Mouse (Mus musculus) ZHBTc4 (cell line): ENCODE measurements around the gene Nfrkb.
A peak's percentile ranks its signal among the peaks of the same experiment; 100 is the strongest.

ENCODE experiments used
- DNase-seq: peaks from one replicate; pipeline ENCODE4 v3.0.0-alpha.2; 2011; ENCODE audit warnings: low read depth, low spot score

Nfrkb gene

DNA sequence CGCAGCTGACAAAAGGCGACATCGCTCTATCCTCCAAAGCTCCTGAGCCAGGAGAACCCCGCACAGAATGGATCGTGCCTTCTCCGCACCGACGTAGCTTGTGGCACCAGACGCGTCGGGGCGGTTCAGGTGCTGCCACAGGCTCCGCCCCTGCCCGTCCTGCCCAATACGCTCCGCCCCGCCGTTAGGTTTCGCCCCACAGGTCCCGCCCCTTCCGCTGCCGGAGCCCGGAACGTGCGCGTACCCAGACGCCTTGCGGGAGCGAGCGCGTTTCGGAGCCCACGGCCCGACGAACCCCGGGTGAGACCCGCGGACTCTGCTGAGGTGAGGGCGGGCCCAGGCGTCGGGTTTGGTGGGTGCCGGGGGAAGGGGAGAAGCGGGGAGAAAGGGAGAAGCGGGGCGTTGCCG, at the start of gene Nfrkb:
Gene Nfrkb (plus strand): TSS at position 246 of the 408 bp plus-strand sequence.
- DNase-seq = peak; percentile 98

DNA sequence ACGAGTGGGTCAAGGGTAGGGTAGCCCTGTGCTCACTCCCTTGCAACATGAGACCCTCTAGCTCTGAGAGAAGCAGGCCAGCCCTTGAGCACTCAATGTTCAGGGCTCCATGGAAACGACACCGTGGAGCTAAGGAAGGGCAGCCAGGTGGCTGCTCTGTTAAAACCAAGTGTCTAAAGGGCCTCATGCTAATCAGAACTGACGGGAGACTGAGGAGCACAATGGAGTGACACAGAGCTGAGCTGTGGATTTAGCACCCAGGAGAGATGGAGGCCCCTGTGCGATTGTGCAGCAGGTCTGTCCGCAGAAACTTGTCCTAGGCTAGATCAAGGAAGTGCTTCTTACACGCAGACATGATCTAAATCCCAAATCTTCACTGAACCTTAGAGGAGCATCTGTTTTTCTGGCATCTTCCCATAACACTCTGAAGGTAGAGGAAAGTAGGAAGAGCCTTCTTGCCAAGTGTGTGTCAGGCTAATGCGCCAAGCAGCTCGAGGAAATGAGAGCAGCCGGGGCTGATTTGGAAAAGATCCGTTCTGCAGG, 41.6 kb upstream of the Nfrkb start:
- peak; percentile 29 for DNase-seq

DNA sequence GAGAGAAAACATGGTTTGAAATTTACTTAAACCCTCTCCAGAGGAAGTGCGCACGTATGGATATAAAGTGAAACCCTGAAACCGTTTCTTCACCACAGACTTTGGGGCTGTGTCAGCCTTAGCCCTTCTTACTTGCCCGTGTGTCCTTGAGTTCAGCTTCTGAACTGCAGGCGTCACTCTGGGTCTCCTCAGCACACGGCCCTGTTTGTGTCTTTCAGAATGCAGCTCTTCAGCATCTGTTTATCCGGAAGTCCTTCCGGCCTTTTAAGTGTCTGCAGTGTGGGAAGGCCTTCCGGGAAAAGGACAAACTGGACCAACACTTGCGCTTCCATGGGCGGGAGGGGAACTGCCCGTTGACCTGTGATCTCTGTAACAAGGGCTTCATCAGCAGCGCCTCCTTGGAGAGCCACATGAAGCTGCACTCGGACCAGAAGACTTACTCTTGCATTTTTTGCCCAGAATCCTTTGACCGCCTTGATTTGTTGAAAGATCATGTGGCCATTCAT, 39.4 kb upstream of the Nfrkb start:
- peak; percentile 46 for DNase-seq

DNA sequence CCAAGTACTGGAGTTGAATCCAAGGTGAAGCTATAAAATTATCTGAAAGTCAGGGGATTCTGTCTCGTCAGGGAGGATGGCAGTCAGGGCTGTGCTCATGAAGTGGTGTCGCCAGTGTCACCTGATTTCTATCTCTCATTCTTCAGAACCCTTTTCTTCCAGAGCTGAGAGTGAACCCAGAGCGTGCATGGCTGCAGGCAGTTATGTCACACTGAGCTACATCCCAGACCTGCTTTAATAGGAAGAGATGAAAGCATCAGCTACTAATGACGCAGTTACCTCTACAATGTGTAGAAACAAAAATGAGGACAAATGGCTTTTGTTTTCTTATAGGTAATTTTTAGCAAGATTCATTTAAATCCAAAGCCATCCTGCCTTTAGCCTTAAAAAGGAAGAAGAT, 37.5 kb upstream of the Nfrkb start:
- DNase-seq = no peak

DNA sequence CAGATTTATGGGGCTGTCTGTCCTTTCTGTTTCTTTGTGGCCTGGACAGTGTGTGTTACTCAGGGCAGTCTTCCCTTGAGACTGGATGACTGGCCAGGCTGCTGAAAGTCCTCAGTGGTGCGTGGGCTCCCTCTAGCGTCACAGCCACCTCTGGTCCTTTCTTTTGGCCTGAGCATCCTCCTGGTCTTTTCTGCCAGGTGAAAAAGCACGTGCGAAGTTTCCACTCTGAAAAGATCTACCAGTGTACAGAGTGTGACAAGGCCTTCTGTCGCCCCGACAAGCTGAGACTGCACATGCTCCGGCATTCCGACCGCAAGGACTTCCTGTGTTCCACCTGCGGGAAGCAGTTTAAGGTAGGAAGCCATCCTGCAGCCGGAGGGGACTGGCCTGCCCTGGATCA, 37.1 kb upstream of the Nfrkb start:
- DNase-seq = peak; percentile 74

DNA sequence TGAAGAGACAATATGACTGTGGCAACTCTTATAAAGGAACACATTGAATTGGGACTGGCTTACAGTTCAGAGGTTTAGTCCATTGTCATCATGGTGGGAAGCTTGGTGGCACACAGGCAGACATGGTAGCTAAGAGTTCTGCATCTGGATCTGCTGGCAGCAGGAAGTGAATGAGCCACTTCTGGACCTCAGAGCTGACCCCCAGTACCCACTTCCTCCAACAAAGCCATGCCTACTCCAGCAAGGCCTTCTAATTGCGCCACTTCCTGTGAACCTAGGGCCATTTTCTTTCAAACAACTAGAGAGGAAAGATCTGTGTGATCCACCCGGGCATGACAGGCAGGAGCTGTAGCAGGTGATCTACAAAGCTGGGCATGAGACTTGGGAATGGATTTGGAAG, 33.3 kb upstream of the Nfrkb start:
- DNase-seq = no peak

DNA sequence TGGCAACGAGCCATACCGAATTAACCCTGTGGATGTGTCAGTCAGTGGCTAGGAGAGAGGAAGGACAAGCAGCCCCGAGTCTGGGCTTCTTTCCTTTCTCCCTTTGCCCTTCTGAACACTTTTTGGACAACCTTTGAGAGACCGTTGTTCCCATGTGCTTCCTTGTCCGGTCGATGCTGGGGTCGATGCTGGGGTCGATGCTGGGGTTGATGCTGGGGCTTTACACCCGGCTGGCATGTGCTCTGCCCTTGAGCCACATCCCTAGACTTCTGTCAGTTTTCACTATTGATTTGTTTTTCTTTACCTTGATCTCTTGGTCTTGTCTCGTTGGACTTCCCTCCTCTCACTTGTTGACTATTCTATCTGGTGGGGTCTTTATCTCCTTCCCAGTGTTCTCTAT, 32.5 kb upstream of the Nfrkb start:
- no peak for DNase-seq

- no peak for DNase-seq
Observed at GRCm38 (mm10) chr9:31354051-31354450, 31.9 kb upstream of the Nfrkb start.

DNA sequence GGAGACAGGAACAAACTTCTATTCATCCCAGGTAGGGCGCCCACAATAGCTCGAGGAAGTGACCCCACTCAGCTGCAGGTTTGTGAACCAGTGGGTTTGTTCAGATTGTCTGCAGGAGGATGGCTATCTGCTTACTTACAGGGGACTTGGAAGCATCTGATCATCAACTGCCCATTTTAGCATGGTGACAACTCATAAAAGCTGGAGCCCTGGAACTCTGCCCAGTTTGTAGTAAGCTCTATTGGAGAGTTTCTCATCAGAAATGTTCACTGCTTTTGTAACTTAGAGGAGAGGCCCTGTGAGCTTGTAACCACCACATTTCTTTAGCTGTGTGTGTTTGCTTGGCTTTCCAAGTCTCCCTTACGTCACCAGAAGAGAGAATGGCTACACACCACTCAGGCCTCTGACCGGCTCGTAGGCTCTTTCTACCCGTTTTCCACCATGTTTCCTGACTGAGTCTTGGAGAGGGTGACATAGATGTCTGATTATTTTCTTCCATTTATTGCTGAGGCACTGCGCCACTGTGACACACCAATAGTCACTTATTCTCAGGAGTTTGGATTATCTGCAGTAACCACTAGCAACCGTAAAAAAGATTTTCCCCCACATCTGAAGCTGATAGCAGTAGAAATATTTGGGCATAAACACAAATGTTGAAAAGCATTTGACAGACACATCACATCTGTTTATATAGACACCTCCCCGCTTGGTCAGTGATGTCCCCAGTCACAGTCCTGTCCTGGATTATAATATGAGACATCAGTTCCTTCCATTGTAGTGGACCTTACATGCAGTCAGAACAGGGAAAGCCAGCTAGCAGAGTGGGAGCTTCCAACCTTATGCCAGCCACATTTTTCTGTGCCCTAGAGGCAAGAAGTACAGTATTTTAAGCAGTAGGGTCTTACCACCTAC, 22.0 kb upstream of the Nfrkb start:
- no peak for DNase-seq

DNA sequence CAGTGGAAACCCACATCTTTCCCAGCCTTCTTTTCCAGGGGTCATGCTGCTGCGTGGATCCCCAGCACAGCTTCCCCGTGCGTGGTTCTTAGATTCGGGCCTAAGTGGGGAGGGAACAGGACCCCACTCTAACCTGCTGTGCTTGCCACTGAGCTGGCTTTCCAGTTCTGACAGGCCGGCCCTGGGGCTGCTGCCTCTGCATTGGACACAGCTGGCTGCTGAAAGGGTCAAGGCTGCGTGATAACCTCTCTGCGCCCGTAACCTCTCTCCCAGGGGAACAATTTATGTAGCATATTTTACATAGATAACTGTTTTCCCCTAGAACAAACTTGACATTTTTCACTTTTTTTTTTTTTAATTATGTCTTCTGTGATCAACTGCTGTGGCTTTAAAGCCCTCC, 20.9 kb upstream of the Nfrkb start:
- no peak for DNase-seq

GRCm38 (mm10) chr9:31371740-31372139, 14.3 kb upstream of the Nfrkb start:
- no peak for DNase-seq

GRCm38 (mm10) chr9:31376661-31377060, 9.3 kb upstream of the Nfrkb start:
- DNase-seq = no peak

DNA sequence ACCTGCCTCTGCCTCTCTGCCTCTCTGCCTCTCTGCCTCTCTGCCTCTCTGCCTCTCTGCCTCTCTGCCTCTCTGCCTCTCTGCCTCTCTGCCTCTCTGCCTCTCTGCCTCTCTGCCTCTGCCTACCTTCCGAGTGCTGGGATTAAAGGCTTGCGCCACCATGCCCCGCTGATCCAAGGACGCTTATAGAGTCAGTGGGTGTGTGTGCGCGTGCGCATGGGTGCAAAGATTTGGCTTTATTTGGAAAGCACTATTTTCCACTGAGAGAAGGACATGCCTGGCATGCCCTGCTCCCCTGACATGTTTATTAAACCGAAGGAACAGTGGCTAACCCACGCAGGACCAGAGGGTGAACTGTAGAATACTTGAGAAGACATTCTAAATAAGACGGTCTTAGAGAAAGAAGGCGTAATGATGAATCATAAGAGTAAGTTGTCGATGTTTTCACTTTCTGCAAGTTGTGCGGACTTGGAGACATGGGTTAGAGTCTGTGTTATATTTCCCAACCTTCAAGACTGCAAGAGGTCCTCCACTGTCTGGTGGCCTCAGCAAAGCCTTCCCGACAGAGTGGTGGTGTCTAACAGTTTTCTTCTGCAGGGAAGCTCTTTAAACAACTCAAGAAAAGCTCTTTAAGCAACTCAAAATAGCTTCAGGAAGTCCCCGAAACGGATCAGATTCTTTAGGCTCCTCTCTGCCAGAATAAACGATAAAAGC, 1.0 kb upstream of the Nfrkb start:
- peak; percentile 34 for DNase-seq

- no peak for DNase-seq
Observed at GRCm38 (mm10) chr9:31385500-31385869, 507 bp upstream of the Nfrkb start.

- DNase-seq = peak; percentile 24
Observed at GRCm38 (mm10) chr9:31386368-31387180, 582 bp downstream of the Nfrkb start.

DNA sequence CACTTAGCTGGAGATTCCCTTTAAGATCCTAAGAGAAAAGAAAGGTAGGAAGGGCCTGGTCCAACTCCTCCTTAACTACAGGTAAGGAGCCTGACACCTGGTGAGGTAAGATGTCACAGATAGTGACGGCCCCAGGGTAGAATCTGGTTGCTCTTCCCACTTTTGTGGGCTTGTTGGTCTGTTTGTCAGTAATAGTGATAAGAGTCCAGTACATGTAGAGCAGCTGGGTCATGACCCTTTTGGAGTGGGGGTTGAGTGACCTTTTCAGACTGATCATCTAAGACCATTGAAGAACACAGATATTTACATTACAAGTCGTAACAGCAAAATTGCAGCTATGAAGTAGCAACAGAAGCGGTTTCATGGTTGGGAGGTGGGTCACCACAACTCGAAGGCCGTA, 1.2 kb downstream of the Nfrkb start:
- no peak for DNase-seq

GRCm38 (mm10) chr9:31400441-31400840, 14.4 kb downstream of the Nfrkb start:
- peak; percentile 79 for DNase-seq

- no peak for DNase-seq
Observed at GRCm38 (mm10) chr9:31404311-31404710, 18.3 kb downstream of the Nfrkb start.

DNA sequence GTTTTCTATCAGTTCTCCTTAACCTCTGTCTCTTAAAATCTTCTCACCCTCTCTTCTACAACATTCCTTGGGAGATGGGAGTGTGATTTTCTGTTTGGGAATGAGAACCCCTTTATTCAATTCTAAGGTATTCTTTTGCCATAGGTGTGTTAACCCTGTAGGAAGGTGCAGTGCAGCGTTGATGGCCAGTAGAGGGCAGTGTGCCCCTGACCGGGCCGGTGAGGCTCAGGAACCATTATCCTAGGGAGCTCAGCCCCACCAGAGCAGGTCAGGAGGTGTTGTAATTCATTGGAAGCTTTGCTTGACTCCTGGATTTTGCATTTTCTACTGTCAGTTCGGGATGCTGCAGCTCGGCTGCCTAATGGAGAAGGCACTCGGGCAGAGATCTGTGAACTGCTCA, 19.2 kb downstream of the Nfrkb start:
- peak; percentile 85 for DNase-seq

DNA sequence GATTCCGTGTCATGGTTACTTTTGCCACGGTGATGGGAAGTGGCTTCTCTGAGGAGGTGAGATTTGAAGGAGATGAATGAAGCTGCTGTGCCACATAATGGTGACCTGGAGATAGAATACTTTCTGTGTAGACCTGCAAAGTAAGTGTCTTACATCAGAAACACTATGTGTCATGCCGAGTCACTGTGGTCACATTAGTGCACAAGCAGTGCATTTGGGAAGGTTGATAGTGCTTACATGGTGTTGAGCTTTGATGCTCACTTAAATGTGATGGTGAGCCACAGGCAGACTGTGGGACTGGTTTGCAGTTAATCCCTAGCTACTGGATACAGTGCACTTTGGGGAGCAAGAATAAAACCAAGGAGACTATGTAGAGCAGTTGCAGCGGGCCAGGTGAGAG, 26.2 kb downstream of the Nfrkb start:
- DNase-seq = no peak

DNA sequence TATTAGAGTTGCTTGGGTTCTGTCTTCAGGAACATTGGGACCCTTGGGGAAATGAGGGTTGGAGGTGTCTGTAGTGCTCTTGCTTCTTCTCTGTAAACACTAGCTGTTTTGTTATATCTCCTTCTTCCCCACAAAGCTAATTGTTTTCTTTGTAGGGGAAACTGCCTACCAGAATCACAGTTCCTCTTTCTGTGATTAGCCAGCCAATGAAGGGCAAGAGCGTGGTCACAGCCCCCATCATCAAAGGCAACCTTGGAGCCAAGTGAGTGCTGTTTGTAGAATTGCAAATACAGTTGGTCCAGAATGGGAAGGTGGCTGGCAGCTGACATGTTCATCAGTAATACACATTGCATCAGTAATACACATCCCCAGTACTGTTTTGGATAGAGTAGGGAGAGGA, 32.8 kb downstream of the Nfrkb start:
- DNase-seq = peak; percentile 50

DNA sequence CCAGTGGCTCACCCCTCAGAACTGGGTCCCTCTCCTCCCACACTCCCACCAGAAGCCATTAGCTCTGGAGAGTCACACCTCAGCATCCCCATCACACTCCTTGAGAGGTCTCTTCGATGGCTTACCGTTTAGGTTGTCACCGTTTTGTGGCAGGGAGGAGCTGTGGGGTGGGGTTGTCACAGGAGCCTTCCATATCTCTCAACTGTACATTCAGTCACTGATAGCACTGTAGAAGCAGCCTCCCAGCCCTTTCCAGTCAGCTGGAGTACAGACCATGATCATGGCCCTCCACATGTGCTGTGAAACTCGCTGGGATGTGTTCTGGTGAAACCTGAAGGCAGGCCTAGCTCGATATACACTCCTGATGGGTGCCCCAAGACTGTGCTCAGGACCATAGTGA, 36.2 kb downstream of the Nfrkb start:
- no peak for DNase-seq
